Mouse (Mus musculus): ENCODE data around the gene Gng3. TPM values are rescaled to one million over a fixed set of nuclear protein-coding genes. Genes with fewer than 3 reads are reported as not detected.
"Not testable (repeated sequence)": the region's sequence is repeated elsewhere in the genome, so short reads cannot be mapped to it uniquely, and the experiment has no call there.

Gene Gng3
- 1 to 10 TPM; 4.7 to 9.8 (median 8.7) TPM for total RNA-seq (2022)

DNA sequence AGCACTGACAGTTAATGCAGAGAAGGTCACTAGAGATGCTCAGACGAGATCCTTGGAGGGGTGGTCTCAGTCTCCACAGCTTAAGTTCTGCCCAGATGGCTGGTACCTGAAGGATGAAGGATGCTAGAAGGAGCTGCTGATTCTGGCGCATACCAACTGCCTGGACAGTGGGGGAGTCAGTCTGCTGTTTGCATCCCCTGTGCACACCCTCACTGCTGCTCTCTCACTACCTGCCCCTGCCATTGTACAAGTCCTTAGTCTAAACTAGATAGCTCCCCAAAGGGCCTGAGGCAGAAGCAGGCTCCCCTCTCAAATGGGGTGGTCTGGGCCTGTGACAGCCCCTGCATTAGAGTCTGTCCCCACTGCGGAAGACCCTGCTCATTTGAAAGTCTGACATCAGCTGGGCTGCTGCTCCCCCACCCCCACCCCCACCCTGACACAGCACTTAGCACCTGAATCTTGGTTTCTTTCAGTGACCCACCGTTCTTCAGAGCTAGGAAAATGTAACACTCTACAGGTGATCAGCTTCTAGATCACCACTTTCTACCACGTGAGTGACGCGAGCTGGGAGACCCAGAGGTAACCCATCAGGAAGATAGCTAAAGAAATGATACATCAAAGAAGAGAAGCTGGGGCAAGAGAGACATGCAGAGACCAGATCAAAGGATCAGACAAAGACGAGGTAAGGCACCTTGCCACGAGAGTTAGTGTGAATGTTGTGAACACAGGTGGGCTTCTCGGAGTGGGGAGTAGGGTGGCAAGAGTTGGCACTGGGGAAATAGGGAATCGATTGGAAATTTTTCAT, at the start of gene Gng3:
Gene Gng3, minus strand, starts transcription at position 92 of the 805 bp plus-strand sequence.
- no peak for DNase-seq

DNA sequence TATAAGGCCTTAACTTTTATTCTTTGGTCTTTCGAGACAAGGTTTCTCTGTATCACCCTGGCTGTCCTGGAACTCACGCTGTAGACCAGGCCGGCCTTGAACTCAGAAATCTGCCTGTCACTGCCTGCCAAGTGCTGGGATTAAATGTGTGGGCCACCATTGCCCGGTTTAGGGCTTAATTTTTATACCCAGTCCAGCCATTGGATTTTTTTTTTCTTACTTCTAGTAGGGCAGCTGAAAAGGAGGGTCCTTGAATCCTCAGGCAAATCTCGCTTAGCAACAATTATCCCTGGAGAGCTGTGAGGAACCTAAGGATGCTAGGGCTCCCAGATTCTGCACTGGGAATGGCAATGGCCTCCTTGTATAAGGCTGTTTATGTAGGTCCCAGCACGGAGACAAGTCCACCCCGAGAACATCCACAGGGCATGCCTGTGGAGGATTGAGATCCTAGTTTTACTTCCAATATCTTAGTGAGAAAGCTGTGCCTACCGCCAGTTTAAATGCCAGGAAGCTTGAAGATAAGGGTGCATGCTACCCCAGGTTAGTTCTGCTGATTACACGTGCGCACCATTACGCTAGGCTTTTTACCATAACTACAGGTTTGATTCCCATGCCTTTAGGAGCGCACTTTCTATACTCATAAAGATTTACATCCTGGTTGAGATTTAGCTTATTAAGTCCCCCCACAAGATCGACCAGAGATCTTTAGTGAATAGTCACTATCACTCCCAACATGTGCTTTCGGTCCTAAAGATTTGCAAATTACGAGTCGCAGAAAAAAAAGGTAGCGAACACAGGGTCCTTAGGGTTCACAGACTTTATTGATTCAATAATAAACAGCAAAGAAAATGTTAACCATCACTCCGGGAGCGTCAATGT, 48.8 kb upstream of the Gng3 start:
- no peak for DNase-seq

DNA sequence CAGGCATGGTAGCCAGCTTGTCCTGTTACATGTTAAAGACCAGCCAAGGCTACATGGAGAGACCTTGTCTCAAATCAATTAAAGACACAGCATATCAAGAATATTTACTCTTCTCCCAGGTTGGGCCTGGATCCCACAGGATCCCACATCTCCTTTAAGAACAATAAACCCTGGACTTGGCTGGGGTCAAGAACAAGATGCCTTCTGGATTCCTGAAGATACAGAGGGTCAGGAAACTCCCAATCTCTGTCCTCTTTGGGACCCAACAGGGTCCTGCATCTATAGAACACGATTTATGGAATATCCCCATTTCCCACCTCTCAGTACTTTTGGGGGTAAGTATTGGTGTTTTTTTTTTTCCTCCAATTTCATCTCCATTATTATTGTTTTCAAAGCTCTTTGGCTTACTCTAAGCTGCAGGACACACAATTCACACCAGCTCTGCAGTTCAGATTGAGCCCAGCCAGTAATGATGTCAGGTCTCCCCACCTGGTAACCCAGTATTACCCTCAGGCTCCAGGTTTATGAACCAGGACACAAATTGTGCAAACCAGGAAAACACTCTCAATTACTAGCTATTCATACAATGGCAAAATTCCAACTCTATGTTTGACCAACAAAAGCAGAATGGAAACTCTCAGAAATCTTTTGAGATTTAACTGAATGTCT, 48.1 kb upstream of the Gng3 start:
- DNase-seq, result no peak

DNA sequence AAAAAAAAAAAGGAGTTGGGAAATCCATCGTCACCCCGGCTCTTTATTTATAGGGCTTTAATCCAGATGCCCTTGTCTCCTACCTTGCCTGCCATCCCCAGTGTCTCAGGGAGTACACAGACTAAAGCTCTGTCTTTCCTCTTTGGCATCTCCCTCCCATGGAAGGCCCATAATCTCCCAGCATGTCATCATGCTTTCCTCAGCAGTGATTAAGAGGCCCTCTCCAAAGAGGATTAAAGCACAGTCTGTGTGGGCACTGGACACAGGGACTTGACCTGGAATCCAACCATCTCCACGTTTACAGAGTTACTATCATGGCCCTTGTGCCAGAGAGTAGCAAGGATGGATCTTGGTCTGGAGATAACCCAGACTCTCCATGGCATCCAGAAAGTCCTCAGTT, 44.6 kb upstream of the Gng3 start, which contains the start of the genes Lbhd1 and Gm49403:
Gene Lbhd1, plus strand, starts transcription at position 117 of the 400 bp plus-strand sequence.
Gene Gm49403, plus strand, starts transcription at position 315 of the 400 bp plus-strand sequence.
- DNase-seq, result no peak

DNA sequence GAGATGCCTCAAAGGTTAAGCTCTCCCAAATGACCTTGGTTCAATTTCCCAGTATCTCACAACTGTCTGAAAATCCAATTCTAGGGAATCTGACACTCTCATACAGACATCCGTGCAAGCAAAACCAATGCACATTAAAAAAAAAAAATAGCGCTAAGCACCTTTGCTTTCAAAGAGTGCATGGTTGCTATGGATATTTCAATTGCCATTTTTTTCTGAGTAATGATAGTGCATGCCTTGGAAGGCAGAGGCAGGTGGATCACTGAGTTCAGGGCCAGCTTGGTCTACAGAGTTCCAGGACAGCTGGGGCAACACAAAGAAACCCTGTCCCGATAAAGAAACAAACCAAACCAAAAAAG, 42.0 kb upstream of the Gng3 start:
- no peak for DNase-seq

DNA sequence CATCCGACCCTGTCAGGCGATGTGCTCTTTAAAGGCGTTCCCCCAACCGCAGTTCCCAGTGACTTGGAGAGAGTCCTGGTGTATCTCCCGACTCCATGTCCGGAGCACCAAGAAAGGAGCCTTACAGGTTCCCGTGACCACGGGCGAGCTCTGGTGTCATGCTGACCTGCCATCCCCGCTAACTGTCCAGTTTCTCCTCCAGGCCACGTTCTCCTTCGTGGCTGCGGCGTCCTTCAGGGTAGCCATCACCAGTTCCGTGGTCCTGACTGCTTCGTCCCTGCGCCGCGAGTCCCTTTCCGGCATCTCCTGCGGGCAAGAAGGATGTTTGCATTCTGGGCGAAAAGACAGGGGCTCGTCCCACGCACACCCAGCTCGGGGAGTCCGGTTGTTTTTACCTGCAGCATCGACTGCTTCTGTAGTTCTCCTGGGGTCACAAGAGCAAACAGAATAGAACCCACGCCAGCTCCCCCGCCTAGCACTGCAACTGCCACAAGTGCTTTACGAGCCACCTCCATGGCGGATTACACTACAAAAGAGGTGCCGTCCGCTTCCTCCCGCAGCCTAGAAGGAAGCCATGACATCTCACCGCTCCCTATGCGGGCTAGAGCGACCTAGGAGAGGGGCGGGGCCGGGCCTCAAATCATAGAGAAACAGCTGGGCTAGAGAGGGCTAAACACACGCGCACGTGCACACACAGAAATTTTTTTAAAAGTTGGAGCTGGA, 41.5 kb upstream of the Gng3 start, which contains the start of gene Uqcc3:
Gene Uqcc3, minus strand, starts transcription at position 613 of the 723 bp plus-strand sequence.
- DNase-seq, result peak; percentile 91

DNA sequence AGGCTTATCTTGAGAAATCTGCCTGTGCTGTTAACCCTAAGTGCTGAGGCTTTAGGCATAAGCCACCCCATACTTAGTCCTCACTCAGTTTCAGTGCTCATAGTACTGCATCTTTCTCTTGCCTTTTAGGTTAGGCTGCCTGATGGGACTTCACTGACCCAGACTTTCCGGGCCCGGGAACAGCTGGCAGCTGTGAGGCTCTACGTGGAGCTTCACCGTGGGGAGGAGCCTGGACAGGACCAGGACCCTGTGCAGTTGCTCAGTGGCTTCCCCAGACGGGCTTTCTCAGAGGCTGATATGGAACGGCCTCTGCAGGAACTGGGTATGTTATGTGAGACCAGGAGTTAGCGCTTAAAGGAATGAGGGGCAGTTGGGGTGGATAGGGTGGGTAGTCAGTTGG, 36.0 kb upstream of the Gng3 start:
- DNase-seq, result no peak

DNA sequence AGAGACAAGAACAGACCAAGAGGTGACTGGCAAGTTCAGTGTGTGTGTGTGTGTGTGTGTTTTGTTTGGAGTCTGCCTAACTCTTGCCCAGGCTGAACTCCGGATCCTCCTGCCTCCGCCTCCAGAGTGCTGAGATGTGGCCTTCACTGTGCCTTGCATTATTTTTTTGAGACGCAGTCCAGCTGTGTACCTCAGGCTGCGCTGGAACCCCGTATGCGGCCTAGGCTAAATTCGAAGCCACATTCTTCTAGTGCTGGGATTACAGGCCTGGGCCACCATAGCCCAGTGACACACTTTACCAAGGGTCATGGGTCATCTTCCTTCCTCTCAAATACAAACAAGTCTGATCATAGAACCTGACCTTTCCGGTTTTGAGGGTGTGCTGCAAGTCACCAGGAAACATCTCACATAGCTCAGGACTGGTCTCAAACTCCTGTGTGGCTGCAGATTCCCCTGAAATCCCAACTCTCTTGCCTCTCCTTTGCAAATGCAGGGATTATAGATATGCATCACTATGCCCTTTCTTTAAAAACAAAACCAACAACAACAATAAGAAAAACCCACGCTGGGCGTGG, 33.4 kb upstream of the Gng3 start:
- no peak for DNase-seq

DNA sequence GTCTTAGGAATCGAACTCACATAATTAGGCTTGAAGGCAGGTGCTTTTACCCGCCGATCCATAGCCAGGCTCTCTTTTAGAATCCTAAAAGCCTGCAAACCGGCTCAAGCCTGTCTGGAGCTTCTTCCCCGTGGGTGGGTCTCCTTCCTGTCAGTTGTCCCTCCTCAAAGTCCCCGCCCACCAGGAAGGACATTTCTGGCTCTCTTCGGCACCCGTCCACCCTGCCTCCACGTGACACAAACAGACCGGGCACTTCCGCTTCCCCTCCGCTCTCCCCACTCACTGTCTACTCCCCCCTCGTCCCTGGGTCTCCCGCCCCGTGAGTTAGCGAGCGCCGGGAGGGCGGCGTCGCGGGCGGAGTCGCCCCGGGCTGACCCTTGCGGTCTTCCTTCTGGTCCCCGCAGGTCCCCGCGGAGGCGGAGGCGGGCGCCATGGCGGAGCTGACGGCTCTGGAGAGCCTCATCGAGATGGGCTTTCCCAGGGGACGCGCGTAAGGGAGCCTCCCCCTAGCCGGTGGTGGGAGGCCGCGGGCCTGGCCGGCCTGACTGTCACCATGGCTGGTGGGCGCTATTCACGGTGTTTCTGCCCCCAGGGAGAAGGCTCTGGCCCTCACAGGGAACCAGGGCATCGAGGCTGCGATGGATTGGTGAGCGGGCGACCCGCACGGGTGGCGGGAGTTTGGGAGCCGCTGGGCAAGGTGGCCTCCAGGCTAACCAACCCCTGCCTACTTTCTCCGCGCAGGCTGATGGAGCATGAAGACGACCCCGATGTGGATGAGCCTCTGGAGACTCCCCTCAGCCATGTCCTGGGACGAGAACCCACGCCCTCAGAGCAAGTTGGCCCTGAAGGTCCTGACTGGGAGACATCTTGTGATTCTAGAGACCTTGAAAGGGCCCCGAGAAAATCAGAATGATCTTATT, 32.5 kb upstream of the Gng3 start, which contains the start of gene Ubxn1:
Gene Ubxn1, plus strand, starts transcription at position 230 of the 920 bp plus-strand sequence.
- DNase-seq, result peak; percentile 98

DNA sequence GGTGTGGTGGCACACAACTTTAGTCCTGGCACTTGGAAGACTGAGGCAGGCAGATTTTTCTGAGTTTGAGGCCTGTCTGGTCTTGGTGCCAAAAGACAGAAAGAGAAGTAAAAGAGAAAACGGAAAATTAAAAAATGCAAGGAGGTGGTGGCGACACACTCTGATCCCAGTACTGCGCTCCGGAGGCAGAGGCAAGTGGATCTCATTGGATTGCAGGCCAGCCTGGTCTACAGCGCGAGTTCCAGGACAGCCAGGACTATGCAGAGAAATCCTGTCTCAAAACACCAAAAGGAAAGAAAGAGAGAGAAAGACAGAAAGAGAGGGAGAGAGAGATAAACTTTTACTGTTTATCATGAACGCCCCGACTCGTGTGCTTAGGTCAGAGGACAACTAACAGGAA, 31.8 kb upstream of the Gng3 start:
- no peak for DNase-seq

DNA sequence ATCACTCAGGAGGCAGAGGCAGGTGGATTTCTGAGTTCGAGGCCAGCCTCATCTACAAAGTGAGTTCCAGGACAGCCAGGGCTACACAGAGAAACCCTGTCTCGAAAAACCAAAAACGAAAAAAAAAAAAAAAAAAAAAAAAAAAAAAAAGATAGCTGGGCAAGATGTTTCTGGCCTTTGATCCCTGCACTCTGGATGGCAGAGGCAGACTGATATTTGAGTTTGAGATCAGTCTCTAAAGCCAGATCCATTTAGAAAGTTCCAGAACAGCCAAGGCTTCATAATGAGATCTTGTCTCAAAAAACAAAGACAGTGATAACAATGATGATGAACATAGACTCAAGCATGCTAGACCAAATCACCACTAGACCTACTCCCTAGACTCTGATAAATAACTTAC, 31.4 kb upstream of the Gng3 start:
- DNase-seq, result not testable (repeated sequence)

DNA sequence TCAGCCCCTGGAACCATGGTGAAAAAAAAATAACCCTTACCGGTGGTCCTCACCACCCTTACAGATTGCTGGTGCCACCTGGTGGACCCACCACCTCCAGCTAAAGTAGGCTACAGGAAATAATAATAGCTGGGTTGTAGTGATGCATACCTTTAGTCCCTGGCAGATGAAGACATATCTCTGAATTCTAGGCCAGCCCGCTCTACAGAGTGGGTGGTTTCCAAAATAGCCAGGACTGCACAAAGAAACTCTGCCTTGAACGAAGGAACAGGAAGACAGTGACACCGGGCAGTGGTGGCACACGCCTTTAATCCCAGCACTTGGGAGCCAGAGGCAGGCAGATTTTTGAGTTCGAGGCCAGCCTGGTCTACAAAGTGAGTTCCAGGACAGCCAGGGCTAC, 25.3 kb upstream of the Gng3 start:
- DNase-seq, result no peak

DNA sequence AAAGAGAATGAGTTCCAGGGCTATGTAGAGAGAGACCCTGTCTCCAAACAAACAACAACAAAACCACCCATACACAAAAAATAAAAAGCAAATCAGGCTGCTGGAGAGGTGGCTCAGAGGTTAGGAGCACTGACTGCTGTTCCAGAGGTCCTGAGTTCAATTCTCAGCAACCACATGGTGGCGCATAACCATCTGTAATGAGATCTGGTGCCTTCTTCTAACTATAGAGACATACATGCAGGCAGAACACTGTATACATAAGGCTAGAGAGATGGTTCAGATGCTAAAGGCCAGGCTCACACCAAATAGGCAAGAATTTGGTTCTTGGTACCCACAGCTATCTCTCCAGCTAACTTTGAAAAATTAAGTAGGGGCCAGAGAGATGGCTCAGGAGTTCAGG, 20.0 kb upstream of the Gng3 start:
- no peak for DNase-seq

DNA sequence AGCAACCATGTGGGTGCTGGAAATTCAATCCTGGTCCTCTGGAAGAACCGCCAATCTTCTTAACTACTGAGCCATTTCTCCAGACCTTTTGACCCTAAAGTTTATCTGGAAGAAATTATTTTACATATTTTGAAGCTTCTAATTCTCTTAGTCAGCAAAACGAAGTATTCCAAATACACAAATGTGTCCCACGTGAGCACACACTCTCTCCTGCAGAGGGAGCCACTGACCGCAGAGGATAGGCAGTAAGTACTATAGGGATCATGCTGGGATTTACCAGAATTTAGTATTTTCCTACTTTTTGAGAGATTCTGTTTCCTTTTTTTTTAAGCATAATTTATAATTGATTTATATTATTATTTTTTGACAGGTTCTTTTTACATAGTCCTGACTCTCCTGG, 18.7 kb upstream of the Gng3 start:
- no peak for DNase-seq

DNA sequence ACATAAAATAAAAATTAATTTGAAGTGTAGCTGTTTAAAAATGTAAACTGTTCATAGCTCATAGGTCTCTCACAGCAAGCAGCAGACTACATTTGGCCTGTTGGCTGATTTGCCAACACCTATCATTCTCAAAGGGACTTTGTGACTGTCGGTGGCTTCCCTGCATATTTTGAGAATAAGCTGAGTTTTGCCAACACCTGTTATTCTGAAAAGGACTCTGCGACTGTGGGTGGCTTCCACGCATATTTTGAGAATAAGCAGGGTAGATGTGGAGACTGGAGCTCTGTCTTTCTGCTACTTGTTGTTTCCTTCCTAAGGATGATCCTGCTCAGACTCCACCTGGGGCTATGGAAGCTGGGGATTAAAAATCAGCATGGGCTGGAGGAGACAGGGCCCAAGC, 14.1 kb upstream of the Gng3 start:
- no peak for DNase-seq

DNA sequence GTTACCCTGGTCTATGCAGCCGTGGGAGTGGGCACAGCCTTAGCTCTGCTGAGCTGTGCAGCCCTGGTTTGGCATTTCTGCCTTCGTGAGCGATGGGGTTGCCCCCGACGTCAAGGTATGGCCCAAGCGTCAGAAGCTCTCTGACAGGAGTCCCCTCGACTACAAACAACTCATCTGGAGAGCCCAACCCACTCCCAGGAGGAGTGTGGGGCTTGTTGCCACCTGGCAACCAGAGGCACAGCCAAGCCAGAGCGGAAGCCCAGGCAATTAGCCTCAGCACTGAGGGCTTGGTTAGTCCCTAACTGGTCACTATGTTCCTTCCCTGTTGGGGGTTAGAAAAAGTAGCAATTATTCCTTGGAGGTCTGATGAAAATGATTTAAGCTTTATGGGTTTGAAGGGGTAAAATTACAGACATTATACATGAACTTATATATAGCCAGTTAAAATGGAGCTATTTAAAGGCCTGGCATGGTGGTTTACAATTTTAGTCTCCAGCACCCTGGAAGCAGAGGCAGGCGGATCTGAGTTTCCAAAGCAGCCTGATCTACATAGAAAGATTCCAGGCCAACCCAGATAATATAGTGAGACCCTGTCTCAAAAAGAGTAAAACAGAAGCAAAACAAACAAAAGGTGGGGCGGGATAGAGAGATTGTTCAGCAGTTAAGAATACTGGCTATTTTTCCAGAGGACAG, 13.4 kb upstream of the Gng3 start:
- no peak for DNase-seq

DNA sequence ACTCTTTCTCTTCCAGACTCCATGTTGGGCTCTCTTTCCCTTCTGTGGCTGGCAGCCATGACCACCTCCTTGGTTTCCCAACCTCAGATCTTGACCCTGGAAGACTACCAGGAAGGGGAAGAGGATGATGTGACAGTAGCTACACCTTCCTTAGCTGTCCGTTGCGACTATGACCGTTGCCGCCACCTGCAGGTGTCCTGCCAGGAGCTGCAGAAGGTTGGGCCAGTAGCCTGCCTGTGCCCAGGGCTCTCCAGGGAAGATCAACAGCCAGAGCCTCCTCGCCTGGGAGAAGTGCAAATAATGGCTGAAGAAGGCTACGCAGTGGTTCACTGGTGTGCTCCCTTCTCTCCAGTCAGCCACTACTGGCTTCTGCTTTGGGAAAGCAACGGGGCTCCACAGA, 12.6 kb upstream of the Gng3 start:
- no peak for DNase-seq

DNA sequence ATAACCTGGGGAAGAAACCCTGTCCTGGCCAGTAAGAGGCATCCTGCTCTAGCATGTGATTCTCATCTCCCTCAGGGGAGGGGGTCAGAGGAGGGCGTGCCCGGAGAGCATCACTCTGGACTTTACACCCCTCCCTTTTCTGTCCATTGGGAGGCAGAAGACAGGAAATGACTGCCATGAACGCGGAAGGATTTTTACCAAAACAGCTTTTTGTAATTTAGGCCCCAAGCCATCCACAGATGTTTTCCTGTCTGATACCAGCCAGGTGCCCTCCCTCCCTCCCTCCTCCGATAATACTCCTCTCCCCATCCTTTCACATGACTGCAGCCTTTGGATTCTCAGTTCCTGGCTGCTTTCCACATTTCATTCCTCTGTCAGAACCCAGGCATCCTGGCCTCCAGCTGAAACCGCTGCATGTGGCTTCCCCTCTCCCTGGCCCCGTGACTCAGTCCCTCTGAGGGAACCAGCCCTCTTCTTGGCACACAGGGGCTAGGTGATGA, 11.5 kb upstream of the Gng3 start, which contains the start of gene Lrrn4cl:
Gene Lrrn4cl, plus strand, starts transcription at position 367 of the 500 bp plus-strand sequence.
- DNase-seq, result no peak

DNA sequence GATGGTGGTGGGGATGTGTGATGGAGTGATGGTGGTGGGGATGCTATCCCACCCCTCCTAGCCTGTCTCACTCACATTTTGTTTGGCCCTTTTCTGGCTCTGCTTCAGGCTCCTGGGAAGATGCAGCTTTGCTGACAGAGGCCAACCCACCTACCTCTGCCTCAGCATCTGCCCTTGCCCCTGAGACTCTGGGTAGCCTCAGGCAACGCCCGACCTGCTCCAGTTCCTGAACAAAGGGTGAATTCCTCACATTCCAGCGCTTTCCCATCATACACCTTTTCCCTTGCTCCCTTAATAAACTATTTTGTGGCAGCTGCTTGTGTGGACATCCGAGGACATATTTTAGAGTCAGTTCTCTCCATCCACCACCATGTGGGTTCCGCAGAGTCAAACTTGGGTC, 9.4 kb upstream of the Gng3 start:
- DNase-seq, result no peak

All from adrenal gland, adult 8-10 months (tissue).